In the genomic region with DNA sequence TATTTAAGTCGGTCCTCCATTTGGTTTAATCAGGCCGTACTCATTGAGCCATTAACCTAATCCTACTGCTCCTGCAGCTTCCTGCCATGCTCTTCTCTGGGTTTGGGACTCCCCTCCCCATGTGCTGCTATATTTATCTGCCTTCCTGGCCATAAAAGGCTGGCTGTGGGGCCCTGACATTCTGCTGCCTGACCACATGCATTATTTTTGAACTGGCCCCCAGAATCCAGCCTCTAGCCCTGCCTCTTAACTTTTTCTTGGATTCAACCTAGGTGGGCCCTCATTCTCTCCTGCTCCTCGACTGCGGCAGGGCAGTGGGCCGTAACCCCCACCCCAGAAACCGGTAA, we compare ENCODE assay signal across 11 mouse cellular contexts. TPM values are rescaled to one million over a fixed set of nuclear protein-coding genes. Genes with fewer than 3 reads are reported as not detected.
DNase-seq lines count a peak whose midpoint lies in the region; ATAC-seq and TF ChIP-seq lines count a peak whose summit lies in the region.
"Had no signal": no experiment of that assay in that cellular context is flagged by ENCODE, and none has a peak within 500 bp of the region (broad histone marks: within the 10 kb centered on the region; RNA-seq: fewer than 3 reads in every experiment).

No protein-coding gene starts in this region.

- H3K4me3 ChIP-seq in lung, embryonic 15.5 days: no peak overlapping the region
- H3K4me3 ChIP-seq in small intestine, adult 2 months (ENCODE audit: low read depth, low read length): peak overlapping the region; percentile 42
- H3K4me3 ChIP-seq: hindbrain, embryonic 13.5 days; midbrain, embryonic 15.5 days had no signal

- TF ChIP-seq POLR2A in small intestine, adult 2 months (IDR thresholded peaks at IDR 0.05; ENCODE audit: low read depth, low read length): no peak

- intact Hi-C loops in heart, postnatal 10 days (cut with DNase I): loop anchor here (2.0 kb wide), 1 partner anchor 16 kb away; the partner anchor contains the start of genes Myl12a and Myom1

- H3K27ac ChIP-seq in lung, embryonic 15.5 days: 0 out of 2 replicates have a peak overlapping the region, but pooled peaks have one; percentile 11
- H3K27ac ChIP-seq in small intestine, adult 2 months (ENCODE audit: insufficient read depth, low read depth, low read length): peak overlapping the region; percentile 27; the same call in 1 of the 2 replicates
- H3K27ac ChIP-seq: hindbrain, embryonic 13.5 days; midbrain, embryonic 15.5 days had no signal

- no peaks in the 10 kb centered on the region for H3K36me3 ChIP-seq in lung, embryonic 15.5 days
- no peaks in the 10 kb centered on the region for H3K36me3 ChIP-seq in small intestine, adult 2 months (ENCODE audit: control insufficient read depth, insufficient read depth, low read length)
- H3K36me3 ChIP-seq: hindbrain, embryonic 13.5 days; midbrain, embryonic 15.5 days had no signal

- H3K9me3 ChIP-seq in lung, embryonic 15.5 days: no peaks in the 10 kb centered on the region
- H3K9me3 ChIP-seq: hindbrain, embryonic 13.5 days; midbrain, embryonic 15.5 days had no signal

- ATAC-seq in lung, embryonic 15.5 days (ENCODE audit: borderline replicate concordance, extremely low read depth, low FRiP score, low TSS enrichment): no peak
- ATAC-seq: midbrain, embryonic 15.5 days had no signal

- DNase-seq in embryo, embryonic 11 days: peak; percentile 13
- DNase-seq in embryo, embryonic 9.5 days (ENCODE audit: extremely low spot score): no peak
- no peak for DNase-seq in lung, postnatal 4 days
- peak; percentile 70 to 78 for DNase-seq in heart, postnatal 10 days
- DNase-seq in thymus, postnatal 36 days: no peak
- DNase-seq in urinary bladder, postnatal 36 days (ENCODE audit: low spot score in 2 of 2): no peak
- DNase-seq: spleen, adult 18-20 months had no signal

- WGBS in lung, embryonic 15.5 days: 29% methylated on average over 6 of the region's 6 CpGs
- 42% methylated on average over 6 of the region's 6 CpGs for WGBS in small intestine, adult 2 months

- no peaks in the 10 kb centered on the region for H3K27me3 ChIP-seq in lung, embryonic 15.5 days
- H3K27me3 ChIP-seq in small intestine, adult 2 months (ENCODE audit: control insufficient read depth, insufficient read depth, low read length): no peaks in the 10 kb centered on the region
- H3K27me3 ChIP-seq: hindbrain, embryonic 13.5 days; midbrain, embryonic 15.5 days had no signal

- TF ChIP-seq CTCF in small intestine, adult 2 months (IDR thresholded peaks at IDR 0.05; ENCODE audit: extremely low read depth, insufficient read length, insufficient replicate concordance, low read depth, low read length): no peak

- peaks cover 7% of the 10 kb centered on the region; the same call in 1 of the 2 replicates for H3K4me1 ChIP-seq in lung, embryonic 15.5 days
- no peaks in the 10 kb centered on the region for H3K4me1 ChIP-seq in small intestine, adult 2 months (ENCODE audit: control insufficient read depth, insufficient read depth, insufficient read length, low read length)
- H3K4me1 ChIP-seq: midbrain, embryonic 15.5 days had no signal

- H3K4me2 ChIP-seq in lung, embryonic 15.5 days: no peak overlapping the region
- H3K4me2 ChIP-seq: hindbrain, embryonic 13.5 days; midbrain, embryonic 15.5 days had no signal

- no peak overlapping the region for H3K9ac ChIP-seq in lung, embryonic 15.5 days
- H3K9ac ChIP-seq: hindbrain, embryonic 13.5 days; midbrain, embryonic 15.5 days had no signal

RNA-seq across cellular contexts. Expression of gene Myl12a, which starts 16.6 kb away (rescaled TPM):
- 673 and 708 TPM in 2 replicates for polyA plus RNA-seq in lung, embryonic 15.5 days (2015; fragmentation: Nextera tagmentation; extraction: Ambion mirVana)
- total RNA-seq in heart, postnatal 10 days (2021): 100 to 1,000 TPM; 846 to 935 TPM
- polyA plus RNA-seq in small intestine, adult 2 months (2012; rRNA removed): 28.8 and 52.7 TPM in 2 replicates

RNA-seq across cellular contexts. Expression of gene Myom1, which starts 16.8 kb away (rescaled TPM):
- polyA plus RNA-seq in lung, embryonic 15.5 days (2015; fragmentation: Nextera tagmentation; extraction: Ambion mirVana): 9.0 and 10.9 TPM in 2 replicates
- total RNA-seq in heart, postnatal 10 days (2021): 1,000 to 10,000 TPM; 1,058 to 1,064 TPM
- polyA plus RNA-seq in small intestine, adult 2 months (2012; rRNA removed): 2.8 and 3.1 TPM in 2 replicates

Comparison
In these comparisons a context has a peak if more than half of its experiments do, and no peak if none do; other contexts are left out.
1. DNase-seq: peak in embryo, embryonic 11 days (single experiment) and heart, postnatal 10 days (2 of 2); none in embryo, embryonic 9.5 days (single experiment), lung, postnatal 4 days (0 of 2), thymus, postnatal 36 days (0 of 2) and urinary bladder, postnatal 36 days (0 of 2).
2. RNA of gene Myl12a, which starts 16.6 kb away (polyA plus RNA-seq): 673 to 708 TPM in lung, embryonic 15.5 days; 28.8 to 52.7 TPM in small intestine, adult 2 months; every median in the first group is over 10 times any median in the second.